Mouse (Mus musculus) thymus, postnatal 36 days (tissue): Measurements from ENCODE around the gene Cxcl17.

Source experiments
- DNase-seq, 2 experiments: peaks; one replicate each; pipeline ENCODE4 v3.0.0; 2022; ENCODE audit warnings: mixed read lengths in 2 of 2

The Cxcl17 gene

DNA sequence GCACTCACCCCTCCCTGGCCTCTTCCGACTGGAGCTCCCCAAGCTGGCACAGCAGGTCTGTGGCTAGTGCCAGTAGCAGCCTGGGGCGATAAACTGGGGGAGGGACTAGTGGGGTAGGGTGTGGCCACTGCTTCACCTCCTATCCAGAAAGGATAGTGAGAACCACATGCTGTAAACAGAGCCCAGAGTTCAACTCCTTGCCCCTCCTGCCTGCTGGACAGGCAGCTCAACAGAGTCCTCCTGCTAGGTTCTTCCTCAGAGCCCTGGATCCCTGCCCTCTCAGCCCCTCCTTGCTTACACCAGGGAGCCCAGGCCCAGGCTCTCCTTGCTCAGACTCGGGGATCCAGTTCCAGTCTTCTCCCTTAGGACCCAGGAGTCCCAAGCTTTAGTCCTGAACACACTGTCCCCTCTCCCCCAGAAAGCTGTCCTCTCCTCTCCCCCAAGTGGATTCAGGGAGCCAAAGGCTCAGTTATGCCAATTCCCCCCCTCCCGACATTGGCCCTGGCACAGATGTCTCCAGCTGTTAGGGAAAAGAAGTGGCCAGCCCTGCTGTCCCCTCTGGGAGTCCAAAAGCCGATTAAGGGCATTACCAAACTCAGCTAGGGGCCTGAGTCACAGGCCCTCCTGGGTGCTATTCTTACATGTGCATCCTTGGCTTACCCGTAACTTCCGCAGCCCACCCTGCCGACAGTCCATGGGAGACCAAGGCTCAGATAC lies 22.5 kb downstream of the Cxcl17 start:
- DNase-seq: no peak

DNA sequence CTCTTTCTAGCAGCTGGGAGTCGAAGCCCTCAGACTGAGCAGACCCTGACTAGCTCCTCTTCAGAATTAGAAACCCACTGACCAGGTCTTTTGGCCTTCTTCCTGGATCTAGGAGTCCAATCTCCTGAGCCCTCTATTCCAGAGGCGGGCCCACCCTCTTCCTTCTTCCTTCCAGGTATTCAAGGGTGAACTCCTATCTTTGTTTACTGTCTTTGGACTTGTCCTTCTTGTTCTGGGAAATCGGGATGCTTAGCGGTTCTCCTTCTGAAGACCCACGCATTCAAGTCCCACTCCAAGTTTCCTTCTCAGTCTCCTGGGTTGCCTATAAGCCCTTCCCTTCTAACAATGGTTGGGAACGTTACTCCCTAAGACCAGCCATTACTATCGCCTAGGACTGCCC lies 23.8 kb downstream of the Cxcl17 start:
- DNase-seq: no peak

DNA sequence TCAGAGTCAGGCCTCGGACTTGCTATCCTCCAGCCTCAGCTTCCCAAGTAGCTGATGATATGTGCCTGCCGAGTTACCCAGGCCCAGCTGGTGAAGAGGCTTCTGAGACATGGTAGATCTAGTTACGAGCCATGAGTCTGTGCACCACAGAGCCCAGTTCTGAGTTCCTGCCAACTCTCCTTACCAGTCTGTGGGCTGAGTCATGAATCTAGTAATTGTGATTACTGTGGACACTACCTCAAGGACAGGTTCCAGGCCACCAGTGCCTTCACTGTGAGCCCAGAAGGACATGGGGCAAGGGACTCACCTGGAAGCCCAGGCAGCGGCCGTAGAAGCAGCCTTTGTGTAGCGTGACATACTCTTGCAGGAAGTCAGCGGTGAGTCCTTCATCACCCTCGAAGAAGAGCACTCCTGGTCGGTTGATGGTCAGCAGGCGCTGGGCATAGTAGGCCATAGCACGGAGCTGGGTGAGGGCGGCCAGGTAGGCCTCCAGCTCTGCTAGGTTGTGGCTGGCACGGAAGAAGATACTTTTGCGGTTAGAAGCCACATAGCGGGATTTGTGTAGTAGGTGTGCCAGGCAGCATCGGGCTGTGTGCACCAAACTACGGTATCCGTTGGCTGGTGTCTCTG lies 24.8 kb downstream of the Cxcl17 start:
- DNase-seq: no peak

DNA sequence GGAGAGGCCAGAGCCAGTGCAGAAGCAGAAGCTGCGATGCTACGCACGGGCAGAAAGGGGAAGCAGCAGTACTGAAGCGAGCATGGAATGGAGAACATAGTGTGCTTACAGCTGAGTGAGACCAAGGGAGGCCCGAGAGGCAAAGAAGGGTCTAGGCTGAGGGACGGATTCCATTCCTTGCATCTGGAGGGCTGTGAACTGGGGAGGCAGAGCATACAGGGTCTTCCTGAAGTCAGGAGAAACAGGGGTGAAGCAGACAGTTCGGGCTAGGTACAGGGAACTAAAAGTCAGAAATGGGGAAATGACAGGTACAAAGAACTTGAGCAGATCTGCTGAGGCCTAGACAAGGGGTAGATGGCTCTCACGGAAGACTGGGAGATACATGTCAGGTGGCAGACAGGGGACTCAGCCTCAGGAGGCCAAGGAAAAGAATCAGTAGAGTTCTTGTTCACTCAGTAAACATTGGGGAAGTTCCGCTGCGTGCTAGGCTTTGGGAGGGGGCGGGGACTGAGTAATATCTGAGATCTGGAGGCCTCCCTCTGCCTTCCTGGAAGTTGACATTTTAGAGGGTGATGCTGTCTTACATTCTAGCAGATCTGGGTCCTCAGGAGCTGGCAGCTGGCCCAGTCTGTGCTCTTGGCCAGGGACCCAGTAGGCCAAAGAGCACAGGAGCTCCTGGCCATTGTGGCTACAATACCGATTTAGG lies 26.7 kb downstream of the Cxcl17 start:
- DNase-seq: peak in 1 of 2 experiments; percentile 19

DNA sequence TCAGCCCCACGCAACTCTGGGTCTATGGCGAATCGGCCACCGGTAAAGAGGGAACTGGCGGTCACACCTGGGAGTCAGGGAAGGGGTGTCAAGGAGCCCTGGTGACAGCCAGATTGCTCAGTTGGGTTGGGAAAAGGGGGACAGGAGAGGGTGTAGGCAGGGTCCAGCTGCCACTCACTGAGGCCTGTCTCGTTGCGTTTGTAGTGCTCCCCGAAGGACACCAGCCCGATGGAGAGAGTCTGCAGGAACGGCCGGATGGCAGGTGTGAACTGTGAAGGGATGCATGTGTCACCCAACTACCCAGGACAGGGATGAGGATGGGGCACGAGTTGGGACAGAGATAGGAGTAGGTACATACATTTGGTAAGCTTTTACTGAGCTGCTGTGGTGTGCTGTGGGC lies 27.4 kb downstream of the Cxcl17 start:
- DNase-seq: no peak

DNA sequence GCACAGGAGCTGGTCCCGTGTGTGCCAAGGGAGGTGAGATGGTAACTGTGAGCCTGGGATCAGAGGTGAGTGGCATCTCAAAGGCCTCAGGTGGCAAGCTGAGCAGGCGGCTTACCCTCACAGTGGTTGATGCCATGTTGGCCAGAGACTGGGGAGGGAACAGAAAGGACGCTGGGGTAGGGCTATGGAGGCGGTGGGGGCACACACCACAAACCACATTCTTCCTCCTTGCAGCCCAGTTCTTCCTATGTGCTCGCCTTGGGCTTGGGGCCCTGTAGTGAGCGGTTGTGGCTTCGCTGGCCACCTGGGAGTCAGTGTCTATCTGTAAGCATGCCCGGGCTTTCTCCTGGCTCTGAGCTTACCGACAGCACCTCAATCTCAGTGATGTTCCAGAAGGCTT lies 27.9 kb downstream of the Cxcl17 start:
- no peak for DNase-seq

DNA sequence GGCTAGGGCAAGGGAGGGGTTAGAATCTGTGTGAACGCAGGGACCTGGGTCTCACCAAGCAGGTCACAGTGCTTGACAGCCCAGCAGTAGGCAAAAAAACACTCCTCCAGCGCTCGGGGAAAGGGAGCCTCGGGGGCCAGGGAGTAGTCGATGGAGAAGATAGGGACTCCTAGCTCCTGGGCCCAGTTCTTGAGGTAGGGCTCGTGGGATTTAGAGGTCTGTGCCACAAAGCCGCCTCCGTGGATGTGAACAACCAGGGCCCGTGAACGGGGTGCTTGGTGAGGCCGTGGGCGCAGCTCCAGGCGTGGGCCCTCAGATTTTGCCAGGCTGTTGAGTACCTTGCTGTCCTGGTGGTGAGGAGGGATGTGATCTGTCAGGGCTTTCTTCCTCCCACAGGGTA lies 28.4 kb downstream of the Cxcl17 start:
- DNase-seq: no peak

DNA sequence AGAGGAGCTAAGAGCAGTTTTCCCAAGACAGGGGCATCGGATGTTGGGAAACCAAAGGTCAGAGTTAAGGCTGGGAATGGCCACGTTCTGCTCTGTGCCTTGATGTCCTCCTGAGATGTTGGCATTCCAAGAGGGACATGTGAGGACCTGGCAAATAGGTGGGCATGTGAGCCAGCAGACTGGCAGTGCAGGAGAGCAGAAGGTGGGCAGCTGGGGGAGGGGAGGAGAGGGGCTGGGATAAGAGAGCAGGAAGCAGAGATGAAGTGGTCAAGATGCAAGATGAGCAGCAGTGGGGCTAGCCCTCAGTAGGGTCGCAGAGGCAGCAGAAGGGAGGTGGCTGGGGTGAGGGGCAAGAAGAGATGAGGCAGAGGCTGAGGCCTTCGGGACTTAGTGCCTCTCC lies 28.8 kb downstream of the Cxcl17 start:
- DNase-seq: no peak

DNA sequence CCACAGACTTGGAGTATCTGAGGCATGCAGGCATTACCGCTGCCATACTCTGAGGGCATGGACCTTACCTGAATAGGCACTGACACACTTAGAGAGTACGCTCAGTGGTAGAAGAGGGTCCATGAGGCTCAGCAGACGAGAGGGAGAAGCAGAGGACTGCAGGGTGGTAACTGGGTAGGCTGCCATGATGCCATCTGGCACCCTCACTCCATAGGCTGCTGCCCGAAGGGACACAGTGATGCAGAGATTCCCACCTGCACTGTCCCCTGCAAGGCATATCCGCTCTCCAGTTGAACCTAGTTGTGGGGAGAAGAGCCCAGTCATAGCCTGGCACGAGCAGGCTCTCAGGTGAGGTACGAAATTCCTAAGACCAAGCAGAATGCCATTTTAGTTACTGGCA lies 29.3 kb downstream of the Cxcl17 start:
- DNase-seq: no peak

DNA sequence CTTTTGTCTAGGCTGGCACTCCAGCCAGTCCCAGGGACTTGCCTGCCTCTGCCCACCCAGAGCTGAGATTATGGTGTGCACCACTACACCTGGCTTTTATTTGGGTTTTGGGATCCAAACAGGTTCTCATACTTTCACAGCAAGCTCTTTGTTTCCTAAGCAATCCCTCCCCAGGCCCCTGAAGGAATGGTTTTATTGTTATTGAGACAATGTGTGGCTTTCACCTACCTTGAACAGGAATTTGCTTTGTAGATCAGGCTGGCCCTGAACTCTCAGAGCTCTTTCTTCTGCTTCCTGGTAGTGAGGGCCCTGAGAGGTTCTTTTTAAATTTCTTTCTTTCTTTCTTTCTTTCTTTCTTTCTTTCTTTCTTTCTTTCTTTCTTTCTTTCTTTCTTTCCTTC lies 30.1 kb downstream of the Cxcl17 start:
- DNase-seq: no peak

DNA sequence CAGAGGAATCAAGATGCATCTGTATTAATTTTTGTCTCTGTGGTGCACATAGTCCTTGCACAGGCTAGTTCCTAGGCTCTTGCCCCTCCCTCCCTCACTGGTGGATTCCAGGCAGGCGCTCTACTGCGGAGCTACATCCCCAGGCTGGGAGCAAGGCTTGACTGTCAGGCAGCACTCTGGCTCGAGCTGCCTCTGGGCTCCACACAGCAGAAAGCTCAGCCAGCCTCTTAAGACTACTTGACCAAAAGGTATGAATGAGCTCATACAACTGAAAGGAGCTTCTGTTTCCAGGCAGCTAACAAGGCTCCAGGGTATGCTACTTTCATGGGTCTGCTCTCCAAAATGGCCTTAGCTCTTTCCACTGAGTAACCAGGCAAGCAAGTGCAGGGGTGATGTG lies 31.4 kb downstream of the Cxcl17 start:
- DNase-seq: no peak

DNA sequence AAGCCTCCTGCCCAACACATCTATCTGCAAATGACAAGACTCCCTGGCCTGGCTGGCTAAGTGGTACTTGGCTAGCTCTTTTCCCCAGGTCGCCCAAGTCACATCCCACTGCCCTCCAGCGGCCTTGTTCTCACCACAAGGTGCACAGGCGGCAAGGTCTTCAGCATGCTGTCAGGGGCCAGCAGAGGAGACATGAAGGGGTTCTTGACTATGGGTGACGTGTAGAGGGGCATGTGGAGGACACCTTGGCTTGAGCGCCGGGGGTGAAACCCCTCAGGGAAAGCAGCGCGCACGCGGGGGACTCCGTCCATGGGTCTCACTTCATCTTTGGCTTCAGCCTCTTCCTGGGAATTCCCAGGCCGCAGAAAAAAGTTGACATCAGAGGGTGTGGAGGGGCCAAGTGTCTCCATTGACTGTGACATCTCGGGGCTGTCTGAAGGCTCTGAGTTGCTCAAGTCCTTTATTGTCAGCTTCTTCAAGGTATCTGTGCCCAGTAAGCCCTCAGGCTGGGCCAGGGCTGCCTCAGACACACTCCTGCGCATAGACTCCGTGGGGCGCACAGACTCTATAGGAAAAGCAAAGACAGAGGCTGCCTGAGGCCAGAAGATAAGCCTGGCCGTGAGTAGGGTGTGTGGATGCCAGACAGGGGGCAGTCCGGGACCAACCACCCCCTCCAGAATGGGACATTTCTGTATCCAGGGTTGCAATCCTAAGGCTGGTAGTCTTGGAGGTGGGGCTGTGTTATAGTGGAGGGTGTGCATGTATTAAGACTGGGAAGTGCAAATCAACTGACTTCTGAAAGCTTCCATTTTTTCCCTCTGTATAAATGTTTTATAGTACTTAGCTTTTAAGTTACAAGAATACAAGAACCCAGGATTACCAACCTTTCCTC lies 32.0 kb downstream of the Cxcl17 start:
- DNase-seq: peak; percentile 21 to 49

DNA sequence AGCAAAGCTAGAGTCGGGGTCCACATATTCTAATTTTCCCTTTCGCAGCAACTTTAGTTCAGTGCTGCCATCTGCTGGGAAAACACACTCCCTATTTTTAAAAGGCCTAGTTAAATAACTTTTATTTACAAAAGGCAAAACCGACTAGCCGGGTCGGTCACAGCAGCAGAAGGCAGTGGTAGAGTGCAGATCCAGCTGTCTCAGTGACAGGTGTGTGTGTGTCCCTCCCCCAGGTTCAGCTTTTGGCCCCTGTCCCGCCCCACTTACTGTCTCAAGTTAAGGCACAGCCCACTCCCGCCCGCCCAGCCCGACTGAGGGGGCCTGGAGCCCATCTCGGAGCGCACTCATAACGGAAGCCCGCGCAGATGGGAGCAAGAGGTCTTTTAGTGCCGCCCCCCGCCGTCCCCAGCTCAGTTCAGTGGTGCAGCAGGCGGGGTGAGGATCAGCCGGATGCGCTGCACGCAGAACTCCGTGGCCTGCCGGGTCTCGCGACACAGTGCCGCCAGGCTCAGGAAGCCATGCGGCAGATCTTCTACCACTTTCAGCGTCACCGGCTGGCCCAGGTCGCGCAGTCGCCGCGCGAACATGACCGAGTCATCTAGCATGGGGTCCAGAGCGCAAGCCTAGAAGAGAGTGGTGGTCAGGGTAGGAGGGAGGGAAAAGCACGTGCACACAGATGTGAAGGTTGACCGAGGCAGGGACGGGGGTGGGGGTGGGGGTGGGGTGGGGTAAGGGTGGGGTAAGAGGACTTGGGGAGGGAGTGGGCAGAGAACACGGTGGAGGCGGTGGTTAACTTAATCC lies 32.9 kb downstream of the Cxcl17 start:
- peak; percentile 86 to 93 for DNase-seq

DNA sequence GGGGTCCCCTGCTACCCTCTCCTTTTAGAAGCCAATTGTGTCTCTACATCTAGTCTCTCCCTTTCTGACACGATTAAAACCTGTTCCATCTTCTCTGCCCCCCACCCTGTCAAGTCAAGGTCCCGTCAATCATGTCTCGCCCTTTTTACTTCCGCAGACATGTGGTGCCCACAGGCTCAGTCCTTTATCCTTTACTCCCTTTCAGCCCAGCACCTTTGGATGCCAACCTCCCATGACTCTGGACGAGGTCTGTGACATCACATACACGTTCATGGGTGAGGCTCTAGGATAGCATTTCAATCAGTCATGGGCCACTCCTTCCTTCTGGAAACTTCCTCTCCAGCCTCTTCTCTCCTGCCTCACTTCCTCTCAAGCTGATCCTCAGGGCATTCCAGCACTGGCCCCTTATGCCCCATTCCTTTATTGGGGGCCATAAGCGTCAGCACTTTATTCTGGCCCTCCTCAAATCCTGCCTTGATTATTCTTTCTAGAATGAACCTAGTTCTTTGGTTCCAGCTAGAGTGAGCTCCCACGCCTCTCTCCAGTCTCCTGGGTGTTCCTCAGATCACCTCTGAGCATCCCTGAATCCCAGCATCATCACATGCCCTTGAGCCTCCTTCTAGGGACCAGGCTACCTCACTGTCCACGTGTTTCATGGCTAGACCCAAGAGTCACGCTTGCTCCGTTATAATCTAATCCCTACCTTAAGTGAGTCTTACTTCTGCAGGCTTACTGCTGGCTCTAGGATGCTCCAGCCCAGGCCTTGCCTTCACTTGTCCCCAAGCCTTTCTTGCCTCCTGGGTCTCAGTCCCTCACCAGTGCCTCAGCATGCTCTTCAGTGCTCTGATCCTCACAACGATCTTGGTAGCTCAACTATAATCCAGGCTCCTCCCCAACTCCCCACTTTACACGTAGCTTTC lies 34.2 kb downstream of the Cxcl17 start:
- DNase-seq: no peak

DNA sequence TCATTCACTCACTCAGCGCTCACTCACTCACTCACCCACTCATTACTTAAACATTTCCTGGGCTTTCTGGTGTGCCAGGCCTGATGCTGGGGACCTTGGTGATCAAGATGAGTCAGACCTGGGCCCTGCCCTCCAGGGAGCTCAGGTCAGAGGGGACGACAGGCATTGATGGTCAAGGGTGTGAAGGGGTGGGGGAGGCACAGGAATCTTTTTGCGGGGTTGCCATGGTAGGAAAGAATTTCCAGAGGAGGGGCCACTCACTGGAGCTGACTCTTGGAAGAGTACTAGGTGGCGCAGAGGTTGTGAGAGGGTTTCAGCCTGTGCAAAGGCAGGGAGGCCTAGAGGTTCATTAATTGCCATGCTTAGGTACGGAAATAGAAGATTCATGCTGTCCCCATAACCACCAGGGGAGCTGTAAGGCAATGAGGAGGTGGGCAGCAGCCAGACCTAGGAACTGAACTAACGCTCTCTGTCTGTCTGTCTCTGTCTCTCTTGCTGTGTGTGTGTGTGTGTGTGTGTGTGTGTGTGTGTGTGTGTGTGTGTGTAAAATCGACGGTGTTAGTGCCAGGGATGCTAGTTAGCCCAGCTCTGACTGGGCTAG lies 35.5 kb downstream of the Cxcl17 start:
- no peak for DNase-seq

DNA sequence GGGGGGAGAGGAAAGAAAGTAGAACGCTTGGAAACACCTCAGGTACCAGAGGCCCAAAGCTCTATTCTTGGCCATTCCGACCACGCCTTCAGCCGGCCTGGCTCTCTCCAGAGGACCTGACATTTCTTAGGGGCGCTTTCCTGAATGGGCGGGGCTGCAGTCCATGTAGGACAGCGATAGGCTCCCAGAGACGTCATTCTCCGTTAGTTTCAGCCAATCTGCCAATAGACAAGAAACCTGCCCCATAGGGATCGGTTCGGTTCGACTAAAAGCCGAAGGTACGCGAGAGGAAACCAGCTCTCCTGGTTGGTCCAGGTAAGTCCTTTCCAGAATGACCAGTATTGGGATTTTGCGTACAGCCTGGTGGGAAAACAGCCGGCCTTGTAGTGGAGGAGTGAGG lies 36.1 kb downstream of the Cxcl17 start:
- DNase-seq: no peak

DNA sequence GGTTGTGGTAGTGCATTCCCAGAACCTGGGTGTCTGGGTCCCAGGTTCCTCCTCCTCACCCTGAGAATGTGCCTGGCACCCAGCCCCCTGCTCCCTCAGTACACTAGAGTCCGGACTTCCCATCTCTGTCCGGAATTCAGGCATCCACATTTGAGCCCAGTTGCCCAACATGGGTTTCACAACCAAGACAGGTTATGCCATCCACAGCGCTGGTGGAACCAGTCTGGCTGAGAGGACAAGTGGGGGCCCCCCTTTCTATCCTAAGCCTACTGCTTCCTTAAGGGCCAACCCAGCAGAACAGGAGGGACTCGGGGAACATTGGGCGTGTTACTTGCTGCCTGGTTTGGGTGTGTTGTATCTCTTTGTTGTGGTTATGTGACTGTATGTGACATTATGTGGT lies 40.2 kb downstream of the Cxcl17 start:
- DNase-seq: no peak

DNA sequence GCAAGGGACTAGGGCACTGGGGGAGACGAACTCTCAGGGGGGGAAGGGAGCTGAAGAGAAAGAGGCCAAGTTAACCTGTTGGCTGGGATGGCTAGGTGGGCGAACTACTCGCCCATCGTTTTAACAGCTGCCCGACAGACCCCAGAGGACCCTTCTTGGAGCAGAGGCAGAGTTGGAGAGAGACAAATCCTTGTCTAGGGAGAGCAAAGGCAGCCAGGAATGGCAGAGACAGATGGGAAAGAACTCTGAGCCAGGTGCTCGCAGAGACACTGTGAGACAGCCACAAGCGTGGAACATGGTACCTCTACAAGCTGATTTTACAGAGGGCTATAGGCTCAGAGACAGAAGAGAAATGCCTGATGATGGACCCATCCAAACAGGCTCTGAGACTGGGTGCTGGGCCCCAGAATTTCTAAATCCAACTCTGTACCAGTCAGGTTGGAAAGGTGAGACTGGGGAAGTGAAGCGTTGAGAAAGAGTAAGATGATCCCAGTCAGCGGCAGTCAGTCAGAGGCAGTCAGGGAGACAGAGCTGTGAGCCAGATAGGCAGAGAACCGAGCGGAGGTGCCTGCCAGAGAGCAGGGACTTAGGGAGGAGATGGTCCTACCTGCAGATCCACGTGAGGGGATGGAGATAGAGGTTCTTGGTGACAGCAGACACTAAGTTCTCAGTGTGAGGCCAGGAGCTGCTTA lies 43.5 kb downstream of the Cxcl17 start, which contains the start of gene Cnfn:
Gene Cnfn, minus strand, starts transcription at position 667 of the 692 bp plus-strand sequence.
- DNase-seq: no peak

DNA sequence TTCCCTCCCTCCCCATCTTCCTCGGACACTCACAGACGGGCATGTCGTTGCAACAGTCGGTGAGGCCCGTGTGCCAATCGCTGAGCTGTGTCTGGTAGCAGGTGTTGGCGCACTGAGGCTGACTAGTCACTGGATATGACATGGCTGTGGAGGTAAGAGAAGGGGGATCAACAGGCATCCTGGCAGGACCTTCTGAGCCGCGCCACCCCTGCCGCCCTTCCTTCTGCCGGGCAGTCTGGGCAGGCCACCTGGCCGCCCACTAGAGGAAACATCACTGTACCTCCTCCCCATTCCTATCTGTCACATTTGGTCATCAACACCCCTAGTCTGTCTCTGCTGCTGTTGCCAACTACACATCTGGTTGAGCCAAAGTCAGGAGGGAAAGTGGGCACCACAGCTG lies 44.4 kb downstream of the Cxcl17 start:
- DNase-seq: no peak
